Mouse (Mus musculus) erythroblast, embryonic 14.5 days (primary cell): ENCODE measurements around the gene Mn1.

Experiments used
- GATA1 ChIP-seq: IDR thresholded peaks from 2 replicates; pipeline ENCODE4 v1.6.1; 2012; ENCODE audit warnings: low read length, inconsistent platforms, mixed read lengths
- TAL1 ChIP-seq: IDR thresholded peaks from 3 replicates; pipeline ENCODE4 v1.6.1; 2012; ENCODE audit warnings: low read length, inconsistent platforms, mixed read lengths

- TF ChIP-seq GATA1 (no peak), TAL1 (no peak)
These were observed 33.8 kb upstream of the Mn1 start for GRCm38 (mm10) chr5:111383335-111383734.
